Comparison of ENCODE assay signal across 11 mouse cellular contexts in genomic region chr7:75638769-75639168, GRCm38 (mm10).
DNase-seq lines count a peak whose midpoint lies in the region; ATAC-seq and TF ChIP-seq lines count a peak whose summit lies in the region.
"Had no signal": no experiment of that assay in that cellular context is flagged by ENCODE, and none has a peak within 500 bp of the region (broad histone marks: within the 10 kb centered on the region; RNA-seq: fewer than 3 reads in every experiment).

No protein-coding gene starts in this region.

- no peaks in the 10 kb centered on the region for H3K9me3 ChIP-seq in heart, embryonic 16.5 days (replicated peaks; ENCODE audit: control insufficient read depth, low read length)
- H3K9me3 ChIP-seq: heart, embryonic 10.5 days; limb, embryonic 15.5 days; midbrain, embryonic 12.5 days had no signal

- intact Hi-C loops in heart, postnatal 36 days (cut with DNase I), result loop anchor here (2.0 to 10.0 kb wide), 3 partner anchors 70 to 246 kb away; no protein-coding TSS in a partner anchor

- 0 out of 2 replicates have a peak overlapping the region, but pooled peaks have one; percentile 29 for H3K27ac ChIP-seq in heart, embryonic 16.5 days (ENCODE audit: low read length)
- peak overlapping the region; percentile 68; the same call in 1 of the 2 replicates for H3K27ac ChIP-seq in bone marrow macrophage, adult 2 months (ENCODE audit: insufficient read depth, low read depth, low read length)
- H3K27ac ChIP-seq: heart, embryonic 10.5 days; hindbrain, embryonic 14.5 days; midbrain, embryonic 12.5 days had no signal

- peaks cover 26% of the 10 kb centered on the region for H3K4me1 ChIP-seq in heart, embryonic 16.5 days (ENCODE audit: control insufficient read depth, insufficient read depth, low read length)
- H3K4me1 ChIP-seq in bone marrow macrophage, adult 2 months (ENCODE audit: control insufficient read depth, insufficient read depth, low read length), result peaks cover 56% of the 10 kb centered on the region

- DNase-seq in heart, postnatal 36 days, result no peak
- peak; percentile 65 for DNase-seq in splenic B cell, adult 2 months (ENCODE audit: low read depth, low spot score)
- no peak for DNase-seq in cerebellum, postnatal 10 days
- no peak for DNase-seq in testis, postnatal 10 days (ENCODE audit: low spot score)

- H3K4me2 ChIP-seq in heart, embryonic 16.5 days (ENCODE audit: low read depth, low read length), result no peak overlapping the region
- H3K4me2 ChIP-seq: hindbrain, embryonic 14.5 days; limb, embryonic 15.5 days; midbrain, embryonic 12.5 days had no signal

- no peak overlapping the region for H3K9ac ChIP-seq in heart, embryonic 16.5 days (ENCODE audit: low read length)
- H3K9ac ChIP-seq: hindbrain, embryonic 14.5 days; limb, embryonic 15.5 days; midbrain, embryonic 12.5 days had no signal

- no peak overlapping the region for H3K4me3 ChIP-seq in heart, embryonic 16.5 days (ENCODE audit: low read length)
- no peak overlapping the region for H3K4me3 ChIP-seq in bone marrow macrophage, adult 2 months (ENCODE audit: insufficient read depth, low read length)
- H3K4me3 ChIP-seq: heart, embryonic 10.5 days; limb, embryonic 15.5 days; midbrain, embryonic 12.5 days had no signal

- H3K27me3 ChIP-seq in heart, embryonic 16.5 days (ENCODE audit: control insufficient read depth, insufficient read depth, low read length), result no peaks in the 10 kb centered on the region
- no peaks in the 10 kb centered on the region for H3K27me3 ChIP-seq in splenic B cell, adult 2 months (ENCODE audit: control insufficient read depth, insufficient read depth, low read length, poor library complexity, severe bottlenecking)
- H3K27me3 ChIP-seq: limb, embryonic 15.5 days; midbrain, embryonic 12.5 days had no signal

- WGBS in heart, embryonic 16.5 days, result 41% methylated on average over 3 of the region's 3 CpGs

- TF ChIP-seq POLR2A in bone marrow macrophage, adult 2 months (IDR thresholded peaks at IDR 0.05; ENCODE audit: borderline replicate concordance, low read depth, low read length), result no peak

- no peak for ATAC-seq in heart, embryonic 16.5 days (replicated peaks; ENCODE audit: extremely low read depth, insufficient read depth, low FRiP score)
- peak; percentile 97 for ATAC-seq in hematopoietic stem cell, adult 5-6 weeks (replicated peaks in 1 of 2; ENCODE audit: insufficient read depth in 1 of 2, low FRiP score in 2 of 2, low TSS enrichment in 1 of 2, low read depth in 1 of 2, poor library complexity in 2 of 2, severe bottlenecking in 2 of 2)

- 0 out of 2 replicates have a peak, but pooled peaks cover 2% of the 10 kb centered on the region for H3K36me3 ChIP-seq in heart, embryonic 16.5 days (ENCODE audit: control insufficient read depth, insufficient read depth)
- no peaks in the 10 kb centered on the region; the same call in 1 of the 2 replicates for H3K36me3 ChIP-seq in splenic B cell, adult 2 months (ENCODE audit: control insufficient read depth, insufficient read depth, low read length, poor library complexity, severe bottlenecking)
- H3K36me3 ChIP-seq: heart, embryonic 10.5 days; limb, embryonic 15.5 days; midbrain, embryonic 12.5 days had no signal

- TF ChIP-seq CTCF in bone marrow macrophage, adult 2 months (IDR thresholded peaks at IDR 0.05; ENCODE audit: low read depth, low read length), result no peak
